8 mouse cellular contexts compared by ENCODE assay signal in genomic region chr2:152828532-152828931, GRCm38 (mm10). TPM values are rescaled to one million over a fixed set of nuclear protein-coding genes. Genes with fewer than 3 reads are reported as not detected.
A peak's percentile ranks its signal among the peaks of the same experiment; 100 is the strongest.
DNase-seq lines count a peak whose midpoint lies in the region; ATAC-seq and TF ChIP-seq lines count a peak whose summit lies in the region.

No protein-coding gene starts in this region.

- no peaks in the 10 kb centered on the region for H3K9me3 ChIP-seq in erythroblast, embryonic 14.5 days (ENCODE audit: control insufficient read depth, low read length)
- H3K9me3 ChIP-seq in hindbrain, embryonic 10.5 days, result no peaks in the 10 kb centered on the region
- no peaks in the 10 kb centered on the region for H3K9me3 ChIP-seq in limb, embryonic 13.5 days
- H3K9me3 ChIP-seq in stomach, embryonic 16.5 days (replicated peaks; ENCODE audit: control insufficient read depth, low read length), result no peaks in the 10 kb centered on the region

- H3K4me1 ChIP-seq in erythroblast, embryonic 14.5 days (ENCODE audit: control insufficient read depth), result peaks cover 78% of the 10 kb centered on the region
- peaks cover 41% of the 10 kb centered on the region for H3K4me1 ChIP-seq in bone marrow macrophage, adult 2 months (ENCODE audit: control insufficient read depth, insufficient read depth, low read length)
- peaks cover 63% of the 10 kb centered on the region for H3K4me1 ChIP-seq in hindbrain, embryonic 10.5 days (replicated peaks)
- H3K4me1 ChIP-seq in limb, embryonic 13.5 days, result peaks cover 59% of the 10 kb centered on the region
- peaks cover 35% of the 10 kb centered on the region for H3K4me1 ChIP-seq in stomach, embryonic 16.5 days (ENCODE audit: control insufficient read depth, insufficient read depth, low read length)

- peaks cover 64% of the 10 kb centered on the region for H3K36me3 ChIP-seq in erythroblast, embryonic 14.5 days (ENCODE audit: control insufficient read depth)
- peaks cover 43% of the 10 kb centered on the region for H3K36me3 ChIP-seq in hindbrain, embryonic 10.5 days
- H3K36me3 ChIP-seq in limb, embryonic 13.5 days, result peaks cover 30% of the 10 kb centered on the region
- no peaks in the 10 kb centered on the region for H3K36me3 ChIP-seq in stomach, embryonic 16.5 days (ENCODE audit: control insufficient read depth, insufficient read depth, low read length)

- DNase-seq in hindbrain, embryonic 10.5 days (ENCODE audit: low spot score), result no peak
- no peak for DNase-seq in frontal cortex, adult 2 months (ENCODE audit: extremely low spot score in 1 of 2, low spot score in 1 of 2)
- DNase-seq in urinary bladder, postnatal 36 days (ENCODE audit: low spot score in 2 of 2), result no peak

- H3K27me3 ChIP-seq in erythroblast, embryonic 14.5 days (ENCODE audit: control insufficient read depth), result no peaks in the 10 kb centered on the region
- no peaks in the 10 kb centered on the region for H3K27me3 ChIP-seq in hindbrain, embryonic 10.5 days (ENCODE audit: insufficient read depth, poor library complexity, severe bottlenecking)
- H3K27me3 ChIP-seq in limb, embryonic 13.5 days, result no peaks in the 10 kb centered on the region
- H3K27me3 ChIP-seq in stomach, embryonic 16.5 days (ENCODE audit: control insufficient read depth, insufficient read depth, low read length), result no peaks in the 10 kb centered on the region

- H3K4me3 ChIP-seq in erythroblast, embryonic 14.5 days (replicated peaks), result peak overlapping the region; percentile 90
- H3K4me3 ChIP-seq in bone marrow macrophage, adult 2 months (ENCODE audit: insufficient read depth, low read length), result peak overlapping the region; percentile 67
- H3K4me3 ChIP-seq in hindbrain, embryonic 10.5 days, result peak overlapping the region; percentile 75
- peak overlapping the region; percentile 76 for H3K4me3 ChIP-seq in limb, embryonic 13.5 days
- H3K4me3 ChIP-seq in stomach, embryonic 16.5 days (replicated peaks; ENCODE audit: low read length), result peak overlapping the region; percentile 72

- ATAC-seq in erythroblast, adult 5-6 weeks (replicated peaks; ENCODE audit: low FRiP score, poor library complexity, severe bottlenecking), result no peak
- no peak for ATAC-seq in limb, embryonic 13.5 days (ENCODE audit: low FRiP score, low read depth)
- ATAC-seq in stomach, embryonic 16.5 days (ENCODE audit: insufficient read depth, low FRiP score), result no peak

- H3K4me2 ChIP-seq in limb, embryonic 13.5 days (replicated peaks), result peak overlapping the region; percentile 77
- H3K4me2 ChIP-seq in stomach, embryonic 16.5 days (ENCODE audit: low read depth, low read length), result peak overlapping the region; percentile 67

- H3K9ac ChIP-seq in limb, embryonic 13.5 days, result peak overlapping the region; percentile 91
- H3K9ac ChIP-seq in stomach, embryonic 16.5 days (ENCODE audit: low read length), result peak overlapping the region; percentile 69

- no peak for TF ChIP-seq CTCF in bone marrow macrophage, adult 2 months (IDR thresholded peaks at IDR 0.05; ENCODE audit: low read depth, low read length)

- TF ChIP-seq POLR2A in bone marrow macrophage, adult 2 months (IDR thresholded peaks at IDR 0.05; ENCODE audit: borderline replicate concordance, low read depth, low read length), result no peak

- peak overlapping the region; percentile 6; the same call in 1 of the 2 replicates for H3K27ac ChIP-seq in bone marrow macrophage, adult 2 months (ENCODE audit: insufficient read depth, low read depth, low read length)
- peak overlapping the region; percentile 100 for H3K27ac ChIP-seq in hindbrain, embryonic 10.5 days
- peak overlapping the region; percentile 65 for H3K27ac ChIP-seq in limb, embryonic 13.5 days
- peak overlapping the region; percentile 75 for H3K27ac ChIP-seq in stomach, embryonic 16.5 days (ENCODE audit: low read length)

- 50% methylated on average over 1 of the region's 1 CpGs for WGBS in hindbrain, embryonic 10.5 days
- WGBS in limb, embryonic 13.5 days, result 78% methylated on average over 1 of the region's 1 CpGs
- 45% methylated on average over 1 of the region's 1 CpGs for WGBS in stomach, embryonic 16.5 days

RNA-seq across cellular contexts. Expression of gene Bcl2l1, which starts 3.0 kb away (rescaled TPM):
- polyA plus RNA-seq in erythroblast, embryonic 14.5 days (2012), result 212 and 213 TPM in 2 replicates
- 543 and 572 TPM in 2 replicates for total RNA-seq in erythroblast, adult 5-6 weeks (2015; ENCODE audit: low replicate concordance)
- 807 and 937 TPM in 2 replicates for total RNA-seq in erythroblast, adult 5-6 weeks (2017; ENCODE audit: low replicate concordance)
- 29.0 and 30.8 TPM in 2 replicates for polyA plus RNA-seq in bone marrow macrophage, adult 2 months (2012; ENCODE audit: insufficient read depth, insufficient read length, missing spikeins)
- 110 and 128 TPM in 2 replicates for polyA plus RNA-seq in hindbrain, embryonic 10.5 days (2016; fragmentation: Nextera tagmentation; extraction: Ambion mirVana)
- polyA plus RNA-seq in limb, embryonic 13.5 days (2015; fragmentation: Nextera tagmentation; extraction: Ambion mirVana), result 93.3 and 93.5 TPM in 2 replicates
- polyA plus RNA-seq in stomach, embryonic 16.5 days (2015; fragmentation: Nextera tagmentation; extraction: Ambion mirVana), result 78.1 and 88.8 TPM in 2 replicates
- 91.7 and 91.8 TPM in 2 replicates for polyA plus RNA-seq in frontal cortex, adult 2 months (2012; rRNA removed)

RNA-seq across cellular contexts. Expression of gene Tpx2, which starts 19.2 kb away (rescaled TPM):
- 4.9 and 5.7 TPM in 2 replicates for polyA plus RNA-seq in erythroblast, embryonic 14.5 days (2012)
- 39.8 and 43.9 TPM in 2 replicates for total RNA-seq in erythroblast, adult 5-6 weeks (2015; ENCODE audit: low replicate concordance)
- 53.4 and 65.9 TPM in 2 replicates for total RNA-seq in erythroblast, adult 5-6 weeks (2017; ENCODE audit: low replicate concordance)
- 35.1 and 38.3 TPM in 2 replicates for polyA plus RNA-seq in bone marrow macrophage, adult 2 months (2012; ENCODE audit: insufficient read depth, insufficient read length, missing spikeins)
- polyA plus RNA-seq in hindbrain, embryonic 10.5 days (2016; fragmentation: Nextera tagmentation; extraction: Ambion mirVana), result 106 and 137 TPM in 2 replicates
- polyA plus RNA-seq in limb, embryonic 13.5 days (2015; fragmentation: Nextera tagmentation; extraction: Ambion mirVana), result 83.1 and 86.8 TPM in 2 replicates
- 59.8 and 60.6 TPM in 2 replicates for polyA plus RNA-seq in stomach, embryonic 16.5 days (2015; fragmentation: Nextera tagmentation; extraction: Ambion mirVana)
- 1.6 and 1.7 TPM in 2 replicates for polyA plus RNA-seq in frontal cortex, adult 2 months (2012; rRNA removed)

Comparison
In these comparisons a context has a peak if more than half of its experiments do, and no peak if none do; other contexts are left out.
1. H3K27ac ChIP-seq: peak in every context shown above with its lines; median percentile 100 in hindbrain, embryonic 10.5 days; 75 in stomach, embryonic 16.5 days; 65 in limb, embryonic 13.5 days; 6 in bone marrow macrophage, adult 2 months.